Mouse (Mus musculus) stomach, postnatal 0 days (tissue): ENCODE measurements around the gene Gart. TPM values are rescaled to one million over a fixed set of nuclear protein-coding genes. Genes with fewer than 3 reads are reported as not detected.
A peak's percentile ranks its signal among the peaks of the same experiment; 100 is the strongest.

Experiments used
- ATAC-seq: fragments of 200-750 bp; cut with Nextera tagmentation; 2 replicates; pipeline ENCODE4 v1.8.0; 2017; ENCODE audit not compliant: low FRiP score, low TSS enrichment
- DNase-seq: peaks from one replicate; pipeline ENCODE4 v3.0.0-alpha.2; 2016; ENCODE audit warnings: low spot score
- H3K27ac ChIP-seq: fragments of 300-500 bp; sonication (generic); replicated peaks from 2 replicates; pipeline ENCODE4 v1.5.1; 2014; ENCODE audit warnings: mild to moderate bottlenecking, control low read depth
- H3K27me3 ChIP-seq: fragments of 300-500 bp; sonication (generic); 2 replicates; pipeline ENCODE4 v1.6.1; 2014; ENCODE audit warnings: low read length; ENCODE audit not compliant: control insufficient read depth, insufficient read depth
- H3K36me3 ChIP-seq: fragments of 300-500 bp; sonication (generic); 2 replicates; pipeline ENCODE4 v1.6.1; 2014; ENCODE audit warnings: low read length, mixed read lengths; ENCODE audit not compliant: control insufficient read depth, insufficient read depth
- H3K4me1 ChIP-seq: fragments of 300-500 bp; sonication (generic); replicated peaks from 2 replicates; pipeline ENCODE4 v1.6.1; 2014; ENCODE audit warnings: antibody characterized with exemption; ENCODE audit not compliant: control insufficient read depth, insufficient read depth
- H3K4me2 ChIP-seq: fragments of 300-500 bp; sonication (generic); replicated peaks from 2 replicates; pipeline ENCODE4 v1.6.1; 2014; ENCODE audit warnings: low read depth, mild to moderate bottlenecking, control low read depth, moderate library complexity
- H3K4me3 ChIP-seq: fragments of 300-500 bp; sonication (generic); 2 replicates; pipeline ENCODE4 v1.5.1; 2014; ENCODE audit warnings: low read depth, low read length, control low read depth
- H3K9ac ChIP-seq: fragments of 300-500 bp; sonication (generic); 2 replicates; pipeline ENCODE4 v1.6.1; 2014; ENCODE audit warnings: mild to moderate bottlenecking, low read length, control low read depth, mixed read lengths
- H3K9me3 ChIP-seq: fragments of 300-500 bp; sonication (generic); 2 replicates; pipeline ENCODE4 v1.6.1; 2016; ENCODE audit warnings: low read length; ENCODE audit not compliant: control insufficient read depth
- CTCF ChIP-seq: IDR thresholded peaks from 2 replicates; pipeline ENCODE4 v1.5.1; 2016; ENCODE audit warnings: antibody characterized with exemption, low read depth, mild to moderate bottlenecking, moderate library complexity
- EP300 ChIP-seq: optimal IDR thresholded peaks from 2 replicates; pipeline ENCODE3; 2016; ENCODE audit warnings: antibody characterized with exemption
- WGBS: fragments of 180-500 bp; shearing (Covaris S2); extraction: QIAGEN DNeasy Blood & Tissue Kit; methylation state at CpG from one replicate; pipeline ENCODE4 v1.1.7; 2014; 5-methylcytosine and 5-hydroxymethylcytosine counted together
- polyA plus RNA-seq: library from polyadenylated mRNA; unstranded; fragments of >200 nt; fragmentation: Nextera tagmentation; extraction: Ambion mirVana; gene quantifications from 2 replicates; pipeline ENCODE4 v1.2.1, GENCODE M21; 2015

The Gart gene
- 35.7 and 36.4 TPM in 2 replicates for polyA plus RNA-seq

- under 1% methylated on average over 59 of the region's 59 CpGs for WGBS
- TF ChIP-seq EP300: no peak
- no peak for TF ChIP-seq CTCF
- H3K36me3 ChIP-seq: no peaks in the 10 kb centered on the region
- H3K9me3 ChIP-seq: no peaks in the 10 kb centered on the region
- peak within 1 kb of the TSS; percentile 78 for H3K4me3 ChIP-seq
- H3K27ac ChIP-seq: peak within 1 kb of the TSS; percentile 100
- ATAC-seq (peak; percentile 94), DNase-seq (peak; percentile 96)
- no peaks in the 10 kb centered on the region for H3K4me1 ChIP-seq
- H3K4me2 ChIP-seq: peak within 1 kb of the TSS; percentile 93
- peak within 1 kb of the TSS; percentile 93 for H3K9ac ChIP-seq
- H3K27me3 ChIP-seq: no peaks in the 10 kb centered on the region
Observed at GRCm38 (mm10) chr16:91646681-91647419, at the start of gene Gart. Gene Gart, minus strand, starts transcription at chr16:91646952.

DNA sequence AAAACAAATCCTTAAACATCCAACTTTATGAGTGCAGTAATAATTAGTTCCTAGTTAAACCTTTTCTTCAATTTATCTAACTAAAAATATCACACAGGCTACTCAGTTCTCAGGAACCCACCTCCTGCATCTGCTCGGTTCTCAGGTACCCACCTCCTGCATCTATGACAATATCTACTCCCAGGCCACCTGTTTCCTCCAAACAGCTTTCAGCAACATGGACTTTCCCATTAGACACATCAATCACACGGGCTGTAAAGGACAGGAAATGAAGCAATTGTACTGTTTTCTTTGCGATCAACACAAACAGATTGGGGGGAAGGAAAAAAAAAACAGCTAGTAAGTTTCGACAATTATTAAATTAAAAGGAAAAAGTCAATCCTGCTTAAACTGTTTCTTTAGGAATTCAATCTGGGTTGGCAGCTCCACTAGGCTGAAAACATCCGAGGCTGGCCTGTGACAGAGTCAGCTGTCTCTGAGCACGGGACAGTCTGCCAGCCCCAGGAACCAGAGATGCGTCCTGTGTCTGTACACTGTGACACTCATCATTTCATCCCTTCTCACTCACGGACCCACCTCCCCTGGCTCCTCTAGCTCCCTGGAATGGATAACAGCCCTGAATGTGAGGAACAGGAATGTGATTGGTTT, 48.5 kb upstream of the Gart start:
- Histone ChIP-seq H3K4me1 (no peaks in the 10 kb centered on the region), H3K9ac (no peak overlapping the region), H3K27me3 (no peaks in the 10 kb centered on the region), H3K36me3 (peaks cover 4% of the 10 kb centered on the region; the same call in 1 of the 2 replicates), H3K9me3 (no peaks in the 10 kb centered on the region), H3K4me3 (no peak overlapping the region), H3K4me2 (no peak overlapping the region), H3K27ac (no peak overlapping the region)
- DNase-seq: no peak
- no peak for TF ChIP-seq EP300
- no peak for TF ChIP-seq CTCF
- ATAC-seq: no peak
- WGBS: 57% methylated on average over 8 of the region's 8 CpGs

GRCm38 (mm10) chr16:91694455-91695084, 47.8 kb upstream of the Gart start:
- 23% methylated on average over 14 of the region's 14 CpGs for whole genome bisulfite sequencing
- Histone ChIP-seq H3K9me3 (no peaks in the 10 kb centered on the region), H3K4me2 (no peak overlapping the region), H3K36me3 (peaks cover 4% of the 10 kb centered on the region; the same call in 1 of the 2 replicates), H3K4me3 (no peak overlapping the region), H3K27me3 (no peaks in the 10 kb centered on the region), H3K27ac (no peak overlapping the region), H3K4me1 (no peaks in the 10 kb centered on the region), H3K9ac (no peak overlapping the region)
- no peak for TF ChIP-seq EP300
- TF ChIP-seq CTCF: peak; percentile 97
- ATAC-seq (peak; percentile 90), DNase-seq (peak; percentile 81)

DNA sequence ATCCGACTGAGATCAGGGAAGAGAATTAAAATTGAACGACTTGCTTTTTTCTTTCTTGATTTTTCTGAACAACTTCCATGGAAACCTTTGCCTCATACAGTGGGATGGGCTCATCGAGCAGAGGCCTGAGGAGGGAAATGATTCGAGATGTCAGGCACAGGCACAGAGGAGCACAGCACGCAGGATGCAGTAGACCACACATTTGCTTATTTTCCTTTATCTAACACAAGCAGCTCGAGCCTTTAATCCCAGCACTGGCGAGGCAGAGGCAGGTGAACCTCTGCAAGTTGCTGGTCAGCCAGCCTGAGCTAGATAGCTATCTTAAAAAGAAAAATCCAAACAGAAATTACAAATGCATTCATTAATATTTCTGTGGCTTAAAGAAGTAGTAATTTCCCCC, 43.0 kb upstream of the Gart start:
- H3K9me3 ChIP-seq: no peaks in the 10 kb centered on the region
- 50% methylated on average over 7 of the region's 7 CpGs for WGBS
- no peak overlapping the region for H3K4me3 ChIP-seq
- TF ChIP-seq CTCF: no peak
- no peak for TF ChIP-seq EP300
- no peak overlapping the region for H3K27ac ChIP-seq
- H3K4me1 ChIP-seq: no peaks in the 10 kb centered on the region
- no peaks in the 10 kb centered on the region for H3K27me3 ChIP-seq
- H3K9ac ChIP-seq: no peak overlapping the region
- DNase-seq (no peak), ATAC-seq (no peak)
- H3K4me2 ChIP-seq: no peak overlapping the region
- no peaks in the 10 kb centered on the region for H3K36me3 ChIP-seq

DNA sequence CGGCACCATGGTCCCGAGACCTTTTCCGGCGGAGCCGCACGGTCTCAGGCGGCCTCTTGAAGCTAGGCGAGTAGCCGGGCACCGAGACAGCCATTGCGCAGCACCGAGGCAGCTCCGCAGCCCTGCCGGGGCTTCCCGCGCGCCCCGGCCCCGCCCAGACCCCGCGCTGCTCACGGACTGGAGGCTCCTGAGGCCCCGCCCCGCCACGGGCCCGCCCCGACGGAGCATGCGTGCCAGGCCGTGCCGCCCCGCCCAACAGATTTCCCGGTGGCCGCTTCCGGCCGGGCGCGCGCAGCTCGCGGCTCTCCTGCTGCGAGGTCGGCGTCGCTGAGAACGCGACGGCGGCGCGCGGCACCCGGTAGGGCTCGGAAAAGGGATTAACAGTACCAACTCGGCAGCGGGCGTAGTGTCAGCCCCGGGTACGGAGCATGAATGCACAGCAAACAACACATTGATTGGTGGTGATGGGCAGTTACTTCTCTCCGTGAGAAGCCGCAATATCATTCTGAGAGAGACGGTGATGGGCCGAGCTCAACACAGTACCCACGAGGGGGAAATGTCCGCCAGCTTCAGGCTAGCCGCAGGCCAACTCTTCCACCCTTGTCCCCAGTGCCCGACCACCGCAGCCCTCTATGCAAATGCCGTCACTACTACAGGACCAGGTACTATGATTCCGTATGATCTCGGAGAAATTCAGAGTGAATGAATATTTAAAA, 42.0 kb upstream of the Gart start, which contains the start of gene Donson:
TSS of gene Donson (minus strand) at position 152 of the 716 bp plus-strand sequence.
- H3K36me3 ChIP-seq: no peaks in the 10 kb centered on the region
- peak within 1 kb of the TSS; percentile 89 for H3K9ac ChIP-seq
- H3K9me3 ChIP-seq: no peaks in the 10 kb centered on the region
- H3K27me3 ChIP-seq: no peaks in the 10 kb centered on the region
- peak; percentile 97 for DNase-seq
- TF ChIP-seq CTCF: no peak
- no peak for TF ChIP-seq EP300
- peak within 1 kb of the TSS; percentile 83 for H3K27ac ChIP-seq
- peak within 1 kb of the TSS; percentile 98 for H3K4me2 ChIP-seq
- under 1% methylated on average over 70 of the region's 71 CpGs for WGBS
- peak within 1 kb of the TSS; percentile 78 for H3K4me3 ChIP-seq
- no peaks in the 10 kb centered on the region for H3K4me1 ChIP-seq
- ATAC-seq: peak; percentile 98
